ENCODE assay signal across 8 mouse cellular contexts in genomic region chr11:86958182-86958581, GRCm38 (mm10). TPM values are rescaled to one million over a fixed set of nuclear protein-coding genes. Genes with fewer than 3 reads are reported as not detected.
A peak's percentile ranks its signal among the peaks of the same experiment; 100 is the strongest.
DNase-seq lines count a peak whose midpoint lies in the region; ATAC-seq and TF ChIP-seq lines count a peak whose summit lies in the region.

No protein-coding gene starts in this region.

- H3K27me3 ChIP-seq in lung, embryonic 14.5 days (ENCODE audit: insufficient read depth, low read length): no peaks in the 10 kb centered on the region
- H3K27me3 ChIP-seq in intestine, embryonic 15.5 days (replicated peaks): no peaks in the 10 kb centered on the region
- H3K27me3 ChIP-seq in forebrain, embryonic 15.5 days: no peaks in the 10 kb centered on the region

- TF ChIP-seq CTCF in lung, embryonic 14.5 days (IDR thresholded peaks at IDR 0.05; ENCODE audit: low read depth): no peak
- TF ChIP-seq CTCF in cortical plate, adult 2 months (IDR thresholded peaks at IDR 0.05; ENCODE audit: extremely low read depth, insufficient read depth, low read length): no peak
- no peak for TF ChIP-seq CTCF in olfactory bulb, adult 2 months (IDR thresholded peaks at IDR 0.05; ENCODE audit: insufficient read depth, low read depth, low read length)

- no peaks in the 10 kb centered on the region for H3K9me3 ChIP-seq in lung, embryonic 14.5 days (ENCODE audit: low read depth, low read length)
- no peaks in the 10 kb centered on the region for H3K9me3 ChIP-seq in intestine, embryonic 15.5 days
- H3K9me3 ChIP-seq in forebrain, embryonic 15.5 days: no peaks in the 10 kb centered on the region

- no peak overlapping the region for H3K4me3 ChIP-seq in lung, embryonic 14.5 days (ENCODE audit: low read depth, low read length)
- H3K4me3 ChIP-seq in cortical plate, adult 2 months (ENCODE audit: insufficient read depth, low read length): no peak overlapping the region
- no peak overlapping the region for H3K4me3 ChIP-seq in intestine, embryonic 15.5 days (replicated peaks)
- H3K4me3 ChIP-seq in olfactory bulb, adult 2 months (ENCODE audit: insufficient read depth, low read depth, low read length): no peak overlapping the region
- no peak overlapping the region for H3K4me3 ChIP-seq in forebrain, embryonic 15.5 days

- DNase-seq in lung, embryonic 14.5 days: peak; percentile 61
- no peak for DNase-seq in lung, adult 18-20 months
- DNase-seq in adrenal gland, postnatal 10 days: no peak

- H3K27ac ChIP-seq in lung, embryonic 14.5 days (ENCODE audit: low read depth): peak overlapping the region; percentile 77; the same call in 1 of the 2 replicates
- 0 out of 2 replicates have a peak overlapping the region, but pooled peaks have one; percentile 10 for H3K27ac ChIP-seq in cortical plate, adult 2 months (ENCODE audit: insufficient read depth, low read length)
- peak overlapping the region; percentile 72 for H3K27ac ChIP-seq in intestine, embryonic 15.5 days
- H3K27ac ChIP-seq in olfactory bulb, adult 2 months (ENCODE audit: insufficient read depth, low read depth, low read length): peak overlapping the region; percentile 10; the same call in 1 of the 2 replicates
- no peak overlapping the region for H3K27ac ChIP-seq in forebrain, embryonic 15.5 days (replicated peaks)

- no peak for ATAC-seq in lung, embryonic 14.5 days (ENCODE audit: insufficient read depth)
- no peak for ATAC-seq in intestine, embryonic 15.5 days
- no peak for ATAC-seq in forebrain, embryonic 15.5 days (replicated peaks)
- no peak for ATAC-seq in monocyte, adult 5-6 weeks (replicated peaks; ENCODE audit: insufficient number of reproducible peaks, low FRiP score, low TSS enrichment, poor library complexity, severe bottlenecking)

- no peaks in the 10 kb centered on the region for H3K36me3 ChIP-seq in lung, embryonic 14.5 days (ENCODE audit: insufficient read depth)
- no peaks in the 10 kb centered on the region for H3K36me3 ChIP-seq in intestine, embryonic 15.5 days
- no peaks in the 10 kb centered on the region for H3K36me3 ChIP-seq in forebrain, embryonic 15.5 days

- H3K9ac ChIP-seq in lung, embryonic 14.5 days: no peak overlapping the region
- H3K9ac ChIP-seq in intestine, embryonic 15.5 days: no peak overlapping the region
- H3K9ac ChIP-seq in forebrain, embryonic 15.5 days (replicated peaks): no peak overlapping the region

- H3K4me2 ChIP-seq in lung, embryonic 14.5 days: no peak overlapping the region
- H3K4me2 ChIP-seq in intestine, embryonic 15.5 days (replicated peaks): no peak overlapping the region
- H3K4me2 ChIP-seq in forebrain, embryonic 15.5 days (replicated peaks): no peak overlapping the region

- no peak for TF ChIP-seq POLR2A in cortical plate, adult 2 months (IDR thresholded peaks at IDR 0.05; ENCODE audit: extremely low read depth, insufficient read depth, low read length)
- no peak for TF ChIP-seq POLR2A in olfactory bulb, adult 2 months (IDR thresholded peaks at IDR 0.05; ENCODE audit: insufficient read depth, low read depth, low read length)

- 38% methylated on average over 6 of the region's 6 CpGs for WGBS in lung, embryonic 14.5 days
- WGBS in intestine, embryonic 15.5 days: 38% methylated on average over 6 of the region's 6 CpGs
- 26% methylated on average over 6 of the region's 6 CpGs for WGBS in olfactory bulb, adult 2 months
- 66% methylated on average over 6 of the region's 6 CpGs for WGBS in forebrain, embryonic 15.5 days

- peaks cover 71% of the 10 kb centered on the region for H3K4me1 ChIP-seq in lung, embryonic 14.5 days (ENCODE audit: insufficient read depth)
- H3K4me1 ChIP-seq in cortical plate, adult 2 months (ENCODE audit: control insufficient read depth, insufficient read depth, low read length): peaks cover 15% of the 10 kb centered on the region
- H3K4me1 ChIP-seq in intestine, embryonic 15.5 days (replicated peaks): peaks cover 84% of the 10 kb centered on the region
- peaks cover 40% of the 10 kb centered on the region for H3K4me1 ChIP-seq in olfactory bulb, adult 2 months (ENCODE audit: control insufficient read depth, insufficient read depth, low read length)
- H3K4me1 ChIP-seq in forebrain, embryonic 15.5 days: peaks cover 8% of the 10 kb centered on the region

RNA-seq across cellular contexts. Expression of gene Ypel2, which starts 35.3 kb away (rescaled TPM):
- 6.8 and 7.0 TPM in 2 replicates for polyA plus RNA-seq in lung, embryonic 14.5 days (2014; fragmentation: Nextera tagmentation; extraction: Ambion mirVana)
- 27.6 and 32.6 TPM in 2 replicates for polyA plus RNA-seq in cortical plate, adult 2 months (2012; rRNA removed)
- 7.5 TPM in 2 replicates for polyA plus RNA-seq in intestine, embryonic 15.5 days (2015; fragmentation: Nextera tagmentation; extraction: Ambion mirVana)
- not detected in 2 replicates for polyA plus RNA-seq in olfactory bulb, adult 2 months (2012; ENCODE audit: insufficient read depth, insufficient read length, low replicate concordance, missing spikeins)
- total RNA-seq in adrenal gland, postnatal 10 days (2021): 10 to 100 TPM; 16.1 to 28.3 TPM
- polyA plus RNA-seq in forebrain, embryonic 15.5 days (2015; fragmentation: Nextera tagmentation; extraction: Ambion mirVana): 8.1 and 8.3 TPM in 2 replicates
- 4.2 to 10.7 TPM (median 6.5 TPM) in 3 replicates for total RNA-seq in monocyte, adult 5-6 weeks (2017)
